In the genomic region with DNA sequence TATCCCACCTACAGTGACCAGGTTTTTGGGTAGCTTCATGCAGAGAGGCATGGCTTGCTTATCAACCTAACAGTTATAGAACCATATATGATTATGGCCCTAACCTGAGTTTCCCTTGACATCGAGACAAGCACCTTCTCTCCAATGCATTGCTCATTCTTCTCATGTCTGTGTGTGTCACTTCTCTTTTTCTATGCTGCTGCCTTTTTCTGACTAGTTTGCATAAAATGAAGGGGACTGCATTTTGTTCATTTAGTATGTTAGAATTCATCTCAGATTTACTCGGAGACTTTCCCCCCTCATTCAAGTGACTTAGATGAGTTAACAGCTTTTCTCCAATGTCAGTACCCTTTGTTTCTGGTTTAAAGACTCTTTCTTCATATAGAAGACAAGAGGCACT, we compare ENCODE assay signal across 17 mouse cellular contexts.
"Had no signal": no experiment of that assay in that cellular context is flagged by ENCODE, and none has a peak within 500 bp of the region (broad histone marks: within the 10 kb centered on the region; RNA-seq: fewer than 3 reads in every experiment).

No protein-coding gene starts in this region.

- H3K27me3 ChIP-seq: neural tube, embryonic 12.5 days; neural tube, embryonic 13.5 days; neural tube, embryonic 15.5 days; stomach, embryonic 15.5 days had no signal

- H3K4me3 ChIP-seq: neural tube, embryonic 12.5 days; neural tube, embryonic 13.5 days; neural tube, embryonic 15.5 days; stomach, embryonic 15.5 days had no signal

- H3K36me3 ChIP-seq: neural tube, embryonic 12.5 days; neural tube, embryonic 13.5 days; neural tube, embryonic 15.5 days; stomach, embryonic 15.5 days had no signal

- H3K9me3 ChIP-seq: neural tube, embryonic 12.5 days; neural tube, embryonic 13.5 days; neural tube, embryonic 15.5 days; stomach, embryonic 15.5 days had no signal

- DNase-seq: retina, postnatal 1 day; right cerebral cortex, adult 18-20 months; right cerebral cortex, postnatal 14 days; right cerebral cortex, postnatal 25 days; right cerebral cortex, postnatal 4 days; spleen, adult 18-20 months; thymus, adult 18-20 months; thymus, adult 2 months; thymus, postnatal 14 days; thymus, postnatal 25 days; thymus, postnatal 36 days; thymus, postnatal 4 days had no signal

- H3K4me2 ChIP-seq: neural tube, embryonic 12.5 days; neural tube, embryonic 13.5 days; neural tube, embryonic 15.5 days; stomach, embryonic 15.5 days had no signal

- H3K9ac ChIP-seq: neural tube, embryonic 12.5 days; neural tube, embryonic 13.5 days; neural tube, embryonic 15.5 days; stomach, embryonic 15.5 days had no signal

- H3K4me1 ChIP-seq: neural tube, embryonic 12.5 days; stomach, embryonic 15.5 days had no signal

- H3K27ac ChIP-seq: neural tube, embryonic 12.5 days; neural tube, embryonic 13.5 days; neural tube, embryonic 15.5 days; stomach, embryonic 15.5 days; stomach, postnatal 0 days had no signal
